Mouse (Mus musculus) small intestine, adult 2 months (tissue): ENCODE data around the gene Rdh5. TPM values are rescaled to one million over a fixed set of nuclear protein-coding genes. Genes with fewer than 3 reads are reported as not detected.

Experiments used
- H3K27ac ChIP-seq: fragments of 200-500 bp; 2 replicates; pipeline ENCODE4 v1.5.1; 2012; ENCODE audit warnings: low read depth, low read length, control low read depth, inconsistent platforms; ENCODE audit not compliant: insufficient read depth
- H3K27me3 ChIP-seq: fragments of 200-500 bp; 2 replicates; pipeline ENCODE4 v1.6.1; 2012; ENCODE audit warnings: mild to moderate bottlenecking, moderate library complexity, low read length, inconsistent platforms; ENCODE audit not compliant: control insufficient read depth, insufficient read depth
- H3K36me3 ChIP-seq: fragments of 200-500 bp; 2 replicates; pipeline ENCODE4 v1.6.1; 2012; ENCODE audit warnings: mild to moderate bottlenecking, low read length, control low read depth, inconsistent platforms; ENCODE audit not compliant: control insufficient read depth, insufficient read depth
- H3K4me1 ChIP-seq: fragments of 200-500 bp; 2 replicates; pipeline ENCODE4 v1.6.1; 2012; ENCODE audit warnings: low read length, inconsistent platforms, mixed read lengths; ENCODE audit not compliant: control insufficient read depth, insufficient read depth, insufficient read length
- H3K4me3 ChIP-seq: fragments of 200-500 bp; 2 replicates; pipeline ENCODE4 v1.5.1; 2012; ENCODE audit warnings: low read depth, mild to moderate bottlenecking, control low read depth, inconsistent platforms, low read length, moderate library complexity
- CTCF ChIP-seq: fragments of 200-500 bp; IDR thresholded peaks from 2 replicates; pipeline ENCODE4 v1.5.1; 2012; ENCODE audit warnings: low read depth, mild to moderate bottlenecking, control low read depth, inconsistent platforms, low read length, moderate library complexity, mixed read lengths; ENCODE audit not compliant: insufficient replicate concordance, insufficient read length; ENCODE audit errors: extremely low read depth
- POLR2A ChIP-seq: fragments of 200-500 bp; IDR thresholded peaks from 2 replicates; pipeline ENCODE4 v1.6.1; 2012; ENCODE audit warnings: low read depth, mild to moderate bottlenecking, control low read depth, inconsistent platforms, low read length, moderate library complexity
- WGBS: fragments of 180-500 bp; shearing (Covaris S2); methylation state at CpG from one replicate; pipeline ENCODE4 v1.1.7; 2018; 5-methylcytosine and 5-hydroxymethylcytosine counted together
- polyA plus RNA-seq: library from polyadenylated mRNA; depleted of rRNA; stranded (reverse); fragments of >200 nt; gene quantifications from 2 replicates; pipeline ENCODE4 v1.2.3, GENCODE M21; 2012; rRNA removed

Rdh5 gene
- polyA plus RNA-seq, 1 experiment = 30.3 TPM

- 24% methylated on average over 7 of the region's 7 CpGs for WGBS
- H3K27me3 ChIP-seq = peaks cover 8% of the 10 kb centered on the region
- H3K36me3 ChIP-seq = no peaks in the 10 kb centered on the region
- TF ChIP-seq POLR2A (no peak), CTCF (no peak)
- no peak overlapping the region for H3K27ac ChIP-seq
- H3K4me3 ChIP-seq = no peak overlapping the region
- peaks cover 3% of the 10 kb centered on the region for H3K4me1 ChIP-seq
Measured at GRCm38 (mm10) chr10:128888941-128889827, 33.5 kb downstream of the Rdh5 start.

DNA sequence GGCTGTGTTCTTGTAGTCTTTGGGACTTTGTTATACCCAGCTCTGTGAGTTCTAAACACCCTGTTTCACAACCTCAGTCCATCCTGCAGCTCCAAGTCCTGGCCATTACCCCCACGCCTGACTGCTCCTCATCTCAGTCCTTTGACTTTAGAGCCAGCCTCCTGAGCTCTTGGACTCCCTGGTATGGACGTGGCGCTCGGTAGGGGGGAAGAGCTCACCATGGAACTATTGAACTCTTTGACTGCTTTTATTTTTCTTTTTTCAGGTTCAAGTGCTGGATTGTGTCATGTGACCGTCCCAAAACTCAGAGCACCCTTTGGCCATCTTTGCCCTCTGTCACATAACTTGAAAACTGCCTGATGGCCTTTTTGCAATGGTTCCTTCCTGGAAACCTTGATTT lies 40.6 kb downstream of the Rdh5 start:
- TF ChIP-seq CTCF (no peak), POLR2A (no peak)
- Histone ChIP-seq H3K27ac (no peak overlapping the region), H3K36me3 (peaks cover 9% of the 10 kb centered on the region), H3K4me1 (no peaks in the 10 kb centered on the region), H3K4me3 (no peak overlapping the region), H3K27me3 (no peaks in the 10 kb centered on the region)
- WGBS = 89% methylated on average over 5 of the region's 5 CpGs

GRCm38 (mm10) chr10:128878811-128879210 lies 43.9 kb downstream of the Rdh5 start:
- H3K4me1 ChIP-seq = no peaks in the 10 kb centered on the region
- 83% methylated on average over 2 of the region's 2 CpGs for WGBS
- TF ChIP-seq CTCF (no peak), POLR2A (no peak)
- no peaks in the 10 kb centered on the region for H3K27me3 ChIP-seq
- H3K4me3 ChIP-seq = no peak overlapping the region
- H3K27ac ChIP-seq = no peak overlapping the region
- peaks cover 18% of the 10 kb centered on the region for H3K36me3 ChIP-seq

GRCm38 (mm10) chr10:128878291-128878690 lies 44.4 kb downstream of the Rdh5 start:
- no peaks in the 10 kb centered on the region for H3K27me3 ChIP-seq
- H3K4me3 ChIP-seq = no peak overlapping the region
- peaks cover 20% of the 10 kb centered on the region for H3K36me3 ChIP-seq
- no peaks in the 10 kb centered on the region for H3K4me1 ChIP-seq
- no peak for TF ChIP-seq POLR2A
- no peak for TF ChIP-seq CTCF
- H3K27ac ChIP-seq = no peak overlapping the region

DNA sequence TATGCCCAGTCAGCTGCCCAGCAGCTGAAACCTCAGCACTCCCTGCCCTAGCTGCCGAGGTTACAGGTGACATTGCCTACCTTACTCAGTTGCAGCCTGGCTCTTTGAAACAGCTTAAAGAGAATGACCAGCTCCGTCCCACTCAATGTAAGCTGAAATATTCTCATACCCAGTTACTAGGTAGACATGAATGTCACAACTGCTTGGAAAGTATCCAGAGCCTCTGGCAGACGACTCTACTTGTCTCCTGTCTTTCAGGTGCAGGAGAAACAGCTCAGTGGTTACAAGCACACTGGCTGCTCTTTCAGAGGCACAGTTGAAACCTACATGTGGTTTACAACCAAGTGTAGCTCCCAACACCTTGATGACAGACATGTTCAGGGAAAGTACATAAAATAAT lies 52.3 kb downstream of the Rdh5 start:
- H3K4me3 ChIP-seq = no peak overlapping the region
- no peaks in the 10 kb centered on the region for H3K4me1 ChIP-seq
- H3K27ac ChIP-seq = no peak overlapping the region
- peaks cover 32% of the 10 kb centered on the region for H3K36me3 ChIP-seq
- H3K27me3 ChIP-seq = no peaks in the 10 kb centered on the region
- no peak for TF ChIP-seq CTCF
- TF ChIP-seq POLR2A = no peak
- WGBS = 75% methylated on average over 3 of the region's 3 CpGs

GRCm38 (mm10) chr10:128866518-128866917 lies 56.2 kb downstream of the Rdh5 start:
- TF ChIP-seq POLR2A = no peak
- 96% methylated on average over 1 of the region's 1 CpGs for WGBS
- 0 out of 2 replicates have a peak, but pooled peaks cover 1% of the 10 kb centered on the region for H3K4me1 ChIP-seq
- peaks cover 25% of the 10 kb centered on the region for H3K36me3 ChIP-seq
- no peak overlapping the region for H3K4me3 ChIP-seq
- no peaks in the 10 kb centered on the region for H3K27me3 ChIP-seq
- H3K27ac ChIP-seq = no peak overlapping the region

DNA sequence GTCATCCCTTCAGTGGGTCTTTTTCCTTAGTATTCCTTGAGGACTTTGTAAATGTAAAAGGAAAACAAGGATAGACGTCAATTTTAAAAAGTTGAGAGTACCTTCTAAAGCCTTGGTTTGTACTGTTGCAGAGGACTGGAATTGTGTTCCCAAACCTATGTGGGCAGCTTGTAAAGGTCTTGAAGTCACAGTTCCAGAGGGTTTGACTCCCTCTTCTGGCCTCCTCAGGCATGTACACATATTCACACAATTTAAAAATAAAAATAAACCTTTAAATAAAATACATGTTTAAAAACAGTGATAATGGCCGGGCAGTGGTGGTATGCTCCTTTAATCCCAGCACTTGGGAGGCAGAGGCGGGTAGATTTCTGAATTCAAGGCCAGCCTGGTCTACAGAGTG lies 56.6 kb downstream of the Rdh5 start:
- TF ChIP-seq POLR2A (no peak), CTCF (no peak)
- Histone ChIP-seq H3K27me3 (no peaks in the 10 kb centered on the region), H3K27ac (no peak overlapping the region), H3K4me1 (0 out of 2 replicates have a peak, but pooled peaks cover 1% of the 10 kb centered on the region), H3K36me3 (peaks cover 23% of the 10 kb centered on the region), H3K4me3 (no peak overlapping the region)
- WGBS = 86% methylated on average over 3 of the region's 3 CpGs

Other genes with a start within 250 kb of the Rdh5 start
- gene Suox, start 248.8 kb downstream of the Rdh5 start, polyA plus RNA-seq = 10.4 and 14.2 TPM in 2 replicates
- 17.2 and 32.2 TPM in 2 replicates for gene Rab5b, start 226.6 kb downstream of the Rdh5 start, polyA plus RNA-seq
- gene Pmel, start 218.7 kb downstream of the Rdh5 start, polyA plus RNA-seq = 1.4 and 2.1 TPM in 2 replicates
- 4.2 and 6.1 TPM in 2 replicates for gene Cdk2, start 217.9 kb downstream of the Rdh5 start, polyA plus RNA-seq
- 35.0 and 101 TPM in 2 replicates for gene Dgka, start 178.0 kb downstream of the Rdh5 start, polyA plus RNA-seq
- 6.9 and 17.0 TPM in 2 replicates for gene Pym1, start 175.0 kb downstream of the Rdh5 start, polyA plus RNA-seq
- gene Mmp19, start 132.0 kb downstream of the Rdh5 start, polyA plus RNA-seq = 1.2 and 2.5 TPM in 2 replicates
- 4.6 and 12.1 TPM in 2 replicates for gene Dnajc14, start 118.8 kb downstream of the Rdh5 start, polyA plus RNA-seq
- 4.6 and 7.0 TPM in 2 replicates for gene Tmem198b, start 118.5 kb downstream of the Rdh5 start, polyA plus RNA-seq
- gene Sarnp, start 105.6 kb downstream of the Rdh5 start, polyA plus RNA-seq = 0.14 and 0.89 TPM in 2 replicates
- 36.4 and 62.8 TPM in 2 replicates for gene Ormdl2, start 101.2 kb downstream of the Rdh5 start, polyA plus RNA-seq
- 0.53 and 0.82 TPM in 2 replicates for gene Gdf11, start 31.2 kb downstream of the Rdh5 start, polyA plus RNA-seq
- 62.0 and 91.5 TPM in 2 replicates for gene Cd63, start 21.9 kb downstream of the Rdh5 start, polyA plus RNA-seq
- gene Bloc1s1, start 1.1 kb upstream of the Rdh5 start, polyA plus RNA-seq = 88.8 and 147 TPM in 2 replicates
- gene Itga7, start 10.9 kb upstream of the Rdh5 start, polyA plus RNA-seq = 8.4 and 14.6 TPM in 2 replicates
- gene Mettl7b, start 38.1 kb upstream of the Rdh5 start, polyA plus RNA-seq = 27.6 and 32.2 TPM in 2 replicates
- gene Olfr9, start 66.5 kb upstream of the Rdh5 start, polyA plus RNA-seq = not detected in 2 replicates
- gene Olfr763, start 87.9 kb upstream of the Rdh5 start, polyA plus RNA-seq = not detected in 2 replicates
- gene Olfr764-ps1, start 117.0 kb upstream of the Rdh5 start, polyA plus RNA-seq = not detected in 2 replicates
- not detected in 2 replicates for gene Olfr765, start 127.1 kb upstream of the Rdh5 start, polyA plus RNA-seq
- gene Olfr766-ps1, start 146.1 kb upstream of the Rdh5 start, polyA plus RNA-seq = not detected in 2 replicates
- not detected in 2 replicates for gene Olfr767, start 160.0 kb upstream of the Rdh5 start, polyA plus RNA-seq
- gene Olfr768, start 176.5 kb upstream of the Rdh5 start, polyA plus RNA-seq = not detected in 2 replicates
- not detected in 2 replicates for gene Olfr769, start 195.0 kb upstream of the Rdh5 start, polyA plus RNA-seq
- not detected in 2 replicates for gene Olfr770, start 216.1 kb upstream of the Rdh5 start, polyA plus RNA-seq
- not detected in 2 replicates for gene Olfr771, start 241.9 kb upstream of the Rdh5 start, polyA plus RNA-seq